Mouse (Mus musculus): ENCODE measurements around the gene Rgl2. TPM values are rescaled to one million over a fixed set of nuclear protein-coding genes. Genes with fewer than 3 reads are reported as not detected.
A peak's percentile ranks its signal among the peaks of the same experiment; 100 is the strongest.
"Not testable (repeated sequence)": the region's sequence is repeated elsewhere in the genome, so short reads cannot be mapped to it uniquely, and the experiment has no call there.

The Rgl2 gene
- polyA plus RNA-seq, 1 experiment from 2014 or later: 61.3 TPM

DNA sequence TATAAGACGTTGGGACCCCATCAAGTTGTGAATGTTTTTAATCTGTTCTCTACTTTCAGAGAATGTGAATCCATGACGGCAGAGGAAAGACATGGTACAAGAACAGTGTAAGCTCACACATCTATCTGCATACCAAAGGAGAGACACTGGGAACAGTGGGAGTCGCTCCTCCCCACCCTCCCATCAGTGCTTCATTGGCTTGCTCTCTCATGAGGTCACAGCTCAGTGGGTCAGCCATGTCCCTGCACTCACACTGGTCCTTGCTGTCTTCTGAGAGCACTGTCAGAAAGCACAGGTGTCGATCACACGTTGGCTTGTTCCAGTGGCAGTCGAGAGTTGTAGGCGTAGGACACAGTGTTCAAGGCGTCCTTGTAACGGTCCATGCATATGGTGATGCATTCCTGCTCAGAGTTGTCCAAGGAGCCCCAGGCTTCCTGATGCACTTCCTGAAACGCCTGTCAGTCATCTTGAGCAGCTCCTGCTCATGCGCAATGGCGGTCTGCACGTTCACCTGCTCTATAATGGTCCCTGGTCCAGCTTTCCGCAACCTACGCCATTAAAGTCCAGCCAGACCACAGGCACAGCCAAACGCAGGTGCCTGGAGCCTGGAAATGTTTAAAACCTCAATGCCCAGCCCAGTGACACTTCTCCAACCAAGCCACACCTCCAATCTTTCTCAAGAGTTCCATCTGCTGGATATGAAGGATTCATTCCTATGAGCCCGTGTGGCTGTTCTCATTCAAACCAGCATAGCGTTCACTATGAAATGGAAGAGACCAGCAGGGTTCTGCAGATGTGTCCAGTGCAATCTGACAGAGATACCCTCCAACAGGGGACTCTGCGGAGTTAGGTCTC is 51.1 kb downstream of the Rgl2 start:
- WGBS: 74% methylated on average over 19 of the region's 19 CpGs
- peak; percentile 30; the same call in 1 of the 2 replicates for ATAC-seq (ENCODE audit: insufficient number of reproducible peaks, insufficient read depth, low FRiP score, low TSS enrichment, low read depth)
- H3K9ac ChIP-seq (replicated peaks): no peak overlapping the region; the same call in 1 of the 2 replicates
- no peak overlapping the region for H3K27ac ChIP-seq
- H3K9me3 ChIP-seq: no peaks in the 10 kb centered on the region
- no peaks in the 10 kb centered on the region for H3K36me3 ChIP-seq
- peak overlapping the region; percentile 44; the same call in 1 of the 2 replicates for H3K4me3 ChIP-seq (replicated peaks)
- H3K4me1 ChIP-seq (replicated peaks): peaks cover 17% of the 10 kb centered on the region
- peak overlapping the region; percentile 53 for H3K4me2 ChIP-seq
- peaks cover 54% of the 10 kb centered on the region for H3K27me3 ChIP-seq

DNA sequence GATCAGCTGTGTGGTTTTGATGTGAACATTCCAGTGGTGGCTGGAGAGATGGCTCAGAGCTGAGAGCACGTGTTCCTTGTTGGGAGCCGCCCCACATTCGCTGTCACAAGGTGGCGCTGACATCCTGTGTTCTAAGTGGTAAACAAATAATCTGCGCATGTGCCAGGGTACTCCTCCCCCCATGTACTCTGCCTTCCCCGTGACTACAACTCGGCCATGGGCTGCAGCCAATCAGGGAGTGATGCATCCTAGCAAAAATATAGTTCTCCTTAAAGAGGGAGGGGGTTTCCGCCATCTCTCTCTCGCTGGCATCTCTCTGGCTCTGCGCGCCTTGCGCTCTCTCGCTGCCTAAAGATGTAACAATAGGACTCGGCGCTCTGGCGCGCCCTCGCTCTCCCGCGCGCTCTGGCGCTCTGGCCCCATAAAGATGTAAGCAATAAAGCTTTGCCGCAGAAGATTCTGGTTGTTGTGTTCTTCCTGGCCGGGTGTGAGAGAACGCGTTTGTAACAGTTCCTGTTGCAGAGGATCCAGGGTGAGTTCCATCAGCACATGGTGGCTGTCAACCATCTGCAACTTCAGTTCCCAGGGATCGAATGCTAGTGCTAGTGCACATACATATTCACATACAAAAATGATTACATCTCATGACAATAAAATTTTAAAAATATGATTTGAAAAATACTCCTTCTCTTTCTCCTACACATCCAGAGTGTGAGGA is 52.0 kb downstream of the Rgl2 start:
- H3K9ac ChIP-seq (replicated peaks): peak overlapping the region; percentile 32; the same call in 1 of the 2 replicates
- peak overlapping the region; percentile 44 for H3K4me3 ChIP-seq (replicated peaks)
- H3K27me3 ChIP-seq: peaks cover 50% of the 10 kb centered on the region
- under 1% methylated on average over 27 of the region's 27 CpGs for WGBS
- peak; percentile 89 for ATAC-seq (ENCODE audit: insufficient number of reproducible peaks, insufficient read depth, low FRiP score, low TSS enrichment, low read depth)
- peak overlapping the region; percentile 53 for H3K4me2 ChIP-seq
- not testable (repeated sequence) for H3K36me3 ChIP-seq, H3K9me3 ChIP-seq
- H3K4me1 ChIP-seq (replicated peaks): peaks cover 17% of the 10 kb centered on the region
- H3K27ac ChIP-seq: peak overlapping the region; percentile 83

- not testable (repeated sequence) for H3K9me3 ChIP-seq; H3K27ac ChIP-seq; H3K9ac ChIP-seq (replicated peaks); H3K36me3 ChIP-seq; ATAC-seq (ENCODE audit: insufficient number of reproducible peaks, insufficient read depth, low FRiP score, low TSS enrichment, low read depth)
- Histone ChIP-seq H3K4me2 (peak overlapping the region; percentile 53), H3K4me3 (replicated peaks) (peak overlapping the region; percentile 44), H3K27me3 (peaks cover 44% of the 10 kb centered on the region), H3K4me1 (replicated peaks) (peaks cover 17% of the 10 kb centered on the region)
- WGBS: 11% methylated on average over 8 of the region's 8 CpGs
These were observed 52.8 kb downstream of the Rgl2 start for GRCm38 (mm10) chr17:33982136-33982535.

Small RNA genes within 50 kb of the gene (microRNA-seq; reads per million reads assigned to microRNA genes)
- gene Gm27740: not detected

Other genes starting within 250 kb of the Rgl2 start
- gene Hnrnpm, start 242.7 kb upstream of the Rgl2 start, polyA plus RNA-seq (2016; fragmentation: Nextera tagmentation; extraction: Ambion mirVana): 477 and 517 TPM in 2 replicates
- gene March2, start 210.9 kb upstream of the Rgl2 start, polyA plus RNA-seq (2016; fragmentation: Nextera tagmentation; extraction: Ambion mirVana): 39.1 and 39.4 TPM in 2 replicates
- 335 and 351 TPM in 2 replicates for gene Rab11b, start 169.0 kb upstream of the Rgl2 start, polyA plus RNA-seq (2016; fragmentation: Nextera tagmentation; extraction: Ambion mirVana)
- 43.2 and 43.7 TPM in 2 replicates for gene Angptl4, start 147.7 kb upstream of the Rgl2 start, polyA plus RNA-seq (2016; fragmentation: Nextera tagmentation; extraction: Ambion mirVana)
- gene Kank3, start 119.0 kb upstream of the Rgl2 start, polyA plus RNA-seq (2016; fragmentation: Nextera tagmentation; extraction: Ambion mirVana): 28.1 and 28.7 TPM in 2 replicates
- gene Rps28, start 105.0 kb upstream of the Rgl2 start, polyA plus RNA-seq (2016; fragmentation: Nextera tagmentation; extraction: Ambion mirVana): 1,001 and 1,020 TPM in 2 replicates
- 458 and 462 TPM in 2 replicates for gene Ndufa7, start 105.0 kb upstream of the Rgl2 start, polyA plus RNA-seq (2016; fragmentation: Nextera tagmentation; extraction: Ambion mirVana)
- gene Cd320, start 86.5 kb upstream of the Rgl2 start, polyA plus RNA-seq (2016; fragmentation: Nextera tagmentation; extraction: Ambion mirVana): 66.4 and 73.9 TPM in 2 replicates
- not detected in 2 replicates for gene Gm7029, start 55.7 kb upstream of the Rgl2 start, polyA plus RNA-seq (2016; fragmentation: Nextera tagmentation; extraction: Ambion mirVana)
- gene Kifc1, start 38.9 kb upstream of the Rgl2 start, polyA plus RNA-seq (2016; fragmentation: Nextera tagmentation; extraction: Ambion mirVana): 6.6 and 7.6 TPM in 2 replicates
- gene Platr17, start 24.4 kb upstream of the Rgl2 start, polyA plus RNA-seq (2016; fragmentation: Nextera tagmentation; extraction: Ambion mirVana): 0.46 and 1.1 TPM in 2 replicates
- gene Daxx, start 20.1 kb upstream of the Rgl2 start, polyA plus RNA-seq (2016; fragmentation: Nextera tagmentation; extraction: Ambion mirVana): 66.2 and 79.3 TPM in 2 replicates
- 21.5 and 23.5 TPM in 2 replicates for gene Tapbp, start 13.6 kb upstream of the Rgl2 start, polyA plus RNA-seq (2016; fragmentation: Nextera tagmentation; extraction: Ambion mirVana)
- gene Zbtb22, start 13.6 kb upstream of the Rgl2 start, polyA plus RNA-seq (2016; fragmentation: Nextera tagmentation; extraction: Ambion mirVana): 21.8 and 22.4 TPM in 2 replicates
- gene Pfdn6, start 10.8 kb downstream of the Rgl2 start, polyA plus RNA-seq (2016; fragmentation: Nextera tagmentation; extraction: Ambion mirVana): 180 and 186 TPM in 2 replicates
- 45.5 and 45.8 TPM in 2 replicates for gene Wdr46, start 11.1 kb downstream of the Rgl2 start, polyA plus RNA-seq (2016; fragmentation: Nextera tagmentation; extraction: Ambion mirVana)
- gene B3galt4, start 21.9 kb downstream of the Rgl2 start, polyA plus RNA-seq (2016; fragmentation: Nextera tagmentation; extraction: Ambion mirVana): 5.0 and 6.8 TPM in 2 replicates
- gene Vps52, start 26.3 kb downstream of the Rgl2 start, polyA plus RNA-seq (2016; fragmentation: Nextera tagmentation; extraction: Ambion mirVana): 53.3 and 55.0 TPM in 2 replicates
- 1,388 and 1,510 TPM in 2 replicates for gene Rps18, start 26.5 kb downstream of the Rgl2 start, polyA plus RNA-seq (2016; fragmentation: Nextera tagmentation; extraction: Ambion mirVana)
- gene H2-K1, start 70.8 kb downstream of the Rgl2 start, polyA plus RNA-seq (2016; fragmentation: Nextera tagmentation; extraction: Ambion mirVana): 4.5 and 5.0 TPM in 2 replicates
- gene Ring1, start 95.1 kb downstream of the Rgl2 start, polyA plus RNA-seq (2016; fragmentation: Nextera tagmentation; extraction: Ambion mirVana): 21.6 and 25.3 TPM in 2 replicates
- gene H2-Ke6, start 98.5 kb downstream of the Rgl2 start, polyA plus RNA-seq (2016; fragmentation: Nextera tagmentation; extraction: Ambion mirVana): 54.4 and 56.8 TPM in 2 replicates
- 179 and 191 TPM in 2 replicates for gene Slc39a7, start 102.1 kb downstream of the Rgl2 start, polyA plus RNA-seq (2016; fragmentation: Nextera tagmentation; extraction: Ambion mirVana)
- 64.3 and 64.4 TPM in 2 replicates for gene Rxrb, start 102.3 kb downstream of the Rgl2 start, polyA plus RNA-seq (2016; fragmentation: Nextera tagmentation; extraction: Ambion mirVana)
- 17.5 and 31.9 TPM in 2 replicates for gene Col11a2, start 109.9 kb downstream of the Rgl2 start, polyA plus RNA-seq (2016; fragmentation: Nextera tagmentation; extraction: Ambion mirVana)
- gene H2-Oa, start 162.8 kb downstream of the Rgl2 start, polyA plus RNA-seq (2016; fragmentation: Nextera tagmentation; extraction: Ambion mirVana): 0.71 and 0.86 TPM in 2 replicates
- 11.1 and 13.2 TPM in 2 replicates for gene H2-DMa, start 190.0 kb downstream of the Rgl2 start, polyA plus RNA-seq (2016; fragmentation: Nextera tagmentation; extraction: Ambion mirVana)
- gene Brd2, start 193.1 kb downstream of the Rgl2 start, polyA plus RNA-seq (2016; fragmentation: Nextera tagmentation; extraction: Ambion mirVana): 129 and 134 TPM in 2 replicates
- gene H2-DMb2, start 213.8 kb downstream of the Rgl2 start, polyA plus RNA-seq (2016; fragmentation: Nextera tagmentation; extraction: Ambion mirVana): 0.30 and 0.32 TPM in 2 replicates
- gene H2-DMb1, start 223.5 kb downstream of the Rgl2 start, polyA plus RNA-seq (2016; fragmentation: Nextera tagmentation; extraction: Ambion mirVana): 1.2 and 1.3 TPM in 2 replicates

Data from limb, embryonic 12.5 days (tissue).